Mouse (Mus musculus): ENCODE data around the gene Mok.

- no peak for TF ChIP-seq CHD2 (IDR thresholded peaks at IDR 0.05; ENCODE audit: low read depth, low read length)
- no peak for TF ChIP-seq MAFK (IDR thresholded peaks at IDR 0.05; ENCODE audit: insufficient read depth, low read depth, low read length)
- TF ChIP-seq ZC3H11A (IDR thresholded peaks at IDR 0.05; ENCODE audit: borderline replicate concordance, low read depth, low read length) = no peak
- no peak for TF ChIP-seq ZNF384 (IDR thresholded peaks at IDR 0.05; ENCODE audit: low read depth, low read length)
- no peak for TF ChIP-seq HCFC1 (IDR thresholded peaks at IDR 0.05; ENCODE audit: borderline replicate concordance, insufficient read depth, low read length)
These were observed 30.5 kb upstream of the Mok start for GRCm38 (mm10) chr12:110871247-110871646.

Measured in ES-E14 (cell line).